Mouse (Mus musculus) hindlimb bud, embryonic 11.5 days (tissue): ENCODE data around the gene Prlhr.

Experiments
- DNase-seq: peaks from one replicate; pipeline ENCODE4 v3.0.0-alpha.2; 2012; ENCODE audit warnings: low read depth, low spot score; ENCODE audit errors: extremely low spot score

Prlhr gene

GRCm38 (mm10) chr19:60468254-60468762 is at the start of gene Prlhr:
TSS of gene Prlhr (minus strand) at chr19:60468304.
- DNase-seq = no peak

GRCm38 (mm10) chr19:60515064-60515463 is 47.0 kb upstream of the Prlhr start:
- DNase-seq = no peak

GRCm38 (mm10) chr19:60513431-60513830 is 45.3 kb upstream of the Prlhr start:
- DNase-seq = no peak

- DNase-seq = no peak
Measured at GRCm38 (mm10) chr19:60500209-60500608, 32.1 kb upstream of the Prlhr start.

- DNase-seq = no peak
Measured at GRCm38 (mm10) chr19:60497171-60497570, 29.1 kb upstream of the Prlhr start.

GRCm38 (mm10) chr19:60495772-60496171 is 27.7 kb upstream of the Prlhr start:
- DNase-seq = no peak

- DNase-seq = no peak
Measured at GRCm38 (mm10) chr19:60489566-60489965, 21.5 kb upstream of the Prlhr start.

- DNase-seq = no peak
Measured at GRCm38 (mm10) chr19:60485261-60485660, 17.2 kb upstream of the Prlhr start.

GRCm38 (mm10) chr19:60478859-60479258 is 10.8 kb upstream of the Prlhr start:
- DNase-seq = no peak

GRCm38 (mm10) chr19:60477788-60478187 is 9.7 kb upstream of the Prlhr start:
- no peak for DNase-seq

- peak; percentile 42 for DNase-seq
Measured at GRCm38 (mm10) chr19:60468846-60469245, 742 bp upstream of the Prlhr start.

GRCm38 (mm10) chr19:60467588-60468007 is 506 bp downstream of the Prlhr start:
- DNase-seq = no peak

- no peak for DNase-seq
Measured at GRCm38 (mm10) chr19:60466953-60467570, 1.0 kb downstream of the Prlhr start.

- no peak for DNase-seq
Measured at GRCm38 (mm10) chr19:60465726-60466125, 2.4 kb downstream of the Prlhr start.

GRCm38 (mm10) chr19:60463896-60464295 is 4.2 kb downstream of the Prlhr start:
- DNase-seq = no peak

- no peak for DNase-seq
Measured at GRCm38 (mm10) chr19:60463440-60463839, 4.7 kb downstream of the Prlhr start.

GRCm38 (mm10) chr19:60461476-60461875 is 6.6 kb downstream of the Prlhr start:
- no peak for DNase-seq

- DNase-seq = no peak
Measured at GRCm38 (mm10) chr19:60459680-60460079, 8.4 kb downstream of the Prlhr start.

GRCm38 (mm10) chr19:60459071-60459470 is 9.0 kb downstream of the Prlhr start:
- no peak for DNase-seq

- DNase-seq = no peak
Measured at GRCm38 (mm10) chr19:60455791-60456190, 12.3 kb downstream of the Prlhr start.

GRCm38 (mm10) chr19:60440531-60440930 is 27.6 kb downstream of the Prlhr start:
- DNase-seq = no peak

- DNase-seq = no peak
Measured at GRCm38 (mm10) chr19:60440083-60440482, 28.0 kb downstream of the Prlhr start.
